Mouse (Mus musculus) v-Abl transformed pro-B cells (cell line): ENCODE results near the gene Hpca.

ENCODE experiments used
- in situ Hi-C, 2 experiments: fragments of 400-800 bp; cut with MboI; formaldehyde crosslinking; loops; one replicate each; pipeline ENCODE4 v1.15.1; 2025; ENCODE audit not compliant: unreplicated experiment in 2 of 2

The Hpca gene

DNA sequence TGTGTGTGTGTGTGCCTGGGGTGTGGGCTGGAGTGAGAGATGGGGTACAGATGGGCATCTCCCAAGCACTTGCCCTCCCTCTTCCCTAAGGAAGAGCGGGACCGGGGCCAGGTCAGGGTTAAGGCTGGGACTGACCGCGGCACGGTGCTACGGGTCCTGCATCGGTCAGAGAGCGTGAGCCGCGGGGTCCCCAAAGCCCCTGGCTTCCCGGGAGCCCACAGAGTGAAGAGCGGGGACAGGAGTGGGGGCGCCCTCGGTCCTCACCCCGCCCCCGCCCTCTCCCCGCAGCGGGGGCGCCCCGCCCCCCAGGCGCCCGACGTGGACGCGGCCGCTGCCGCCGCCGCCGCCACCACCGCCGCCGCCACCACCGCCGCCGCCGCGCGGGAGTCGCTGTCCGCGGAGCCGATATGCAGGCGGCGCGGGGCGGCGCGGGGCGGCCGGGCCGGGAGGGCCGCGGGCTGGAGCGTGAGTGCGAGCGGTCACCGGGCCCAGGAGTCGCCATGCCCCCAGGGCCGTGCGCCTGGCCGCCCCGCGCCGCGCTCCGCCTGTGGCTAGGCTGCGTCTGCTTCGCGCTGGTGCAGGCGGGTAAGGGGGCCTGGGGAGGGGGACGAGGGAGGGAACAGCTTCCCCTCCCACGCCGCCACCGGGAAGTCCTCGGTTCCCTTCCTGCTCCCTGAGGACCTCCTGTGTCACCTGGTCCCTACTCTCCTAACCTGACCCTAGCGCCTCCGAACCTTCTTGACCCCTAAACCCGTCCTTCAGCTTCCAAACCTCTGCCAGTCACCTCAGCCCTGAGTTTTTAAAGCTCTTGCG is 14.9 kb upstream of the Hpca start, which contains the start of gene Fndc5:
TSS of gene Fndc5 (plus strand) at position 421 of the 813 bp plus-strand sequence.
- in situ Hi-C loops: loop anchor here in 1 of 2 experiments (5.0 kb wide), 1 partner anchor 321 kb away; no protein-coding TSS in a partner anchor

DNA sequence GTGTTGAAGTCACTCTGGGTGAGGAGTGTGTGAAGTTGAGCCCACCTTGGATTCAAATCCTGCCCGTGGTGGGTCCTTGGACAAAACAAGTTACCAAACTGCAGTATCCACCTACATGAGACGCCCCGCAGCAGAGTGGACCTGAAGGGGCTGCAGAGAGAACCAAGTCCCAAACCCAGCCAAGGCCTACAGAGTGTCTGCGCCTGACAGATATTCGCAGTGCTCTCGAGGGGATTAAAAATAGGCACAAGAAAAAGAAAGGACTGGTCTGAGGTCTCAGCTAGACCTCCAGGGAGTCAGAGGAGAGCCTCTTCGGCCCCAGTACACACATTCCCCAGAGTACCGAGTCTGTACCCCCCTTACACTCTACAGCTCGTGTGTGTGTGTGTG is 14.3 kb upstream of the Hpca start:
- in situ Hi-C loops: loop anchor here in 1 of 2 experiments (5.0 kb wide), 1 partner anchor 321 kb away; no protein-coding TSS in a partner anchor

- in situ Hi-C loops: loop anchor here in 1 of 2 experiments (5.0 kb wide), 1 partner anchor 322 kb away; no protein-coding TSS in a partner anchor
Observed at GRCm38 (mm10) chr4:129135637-129136036, 13.8 kb upstream of the Hpca start.

DNA sequence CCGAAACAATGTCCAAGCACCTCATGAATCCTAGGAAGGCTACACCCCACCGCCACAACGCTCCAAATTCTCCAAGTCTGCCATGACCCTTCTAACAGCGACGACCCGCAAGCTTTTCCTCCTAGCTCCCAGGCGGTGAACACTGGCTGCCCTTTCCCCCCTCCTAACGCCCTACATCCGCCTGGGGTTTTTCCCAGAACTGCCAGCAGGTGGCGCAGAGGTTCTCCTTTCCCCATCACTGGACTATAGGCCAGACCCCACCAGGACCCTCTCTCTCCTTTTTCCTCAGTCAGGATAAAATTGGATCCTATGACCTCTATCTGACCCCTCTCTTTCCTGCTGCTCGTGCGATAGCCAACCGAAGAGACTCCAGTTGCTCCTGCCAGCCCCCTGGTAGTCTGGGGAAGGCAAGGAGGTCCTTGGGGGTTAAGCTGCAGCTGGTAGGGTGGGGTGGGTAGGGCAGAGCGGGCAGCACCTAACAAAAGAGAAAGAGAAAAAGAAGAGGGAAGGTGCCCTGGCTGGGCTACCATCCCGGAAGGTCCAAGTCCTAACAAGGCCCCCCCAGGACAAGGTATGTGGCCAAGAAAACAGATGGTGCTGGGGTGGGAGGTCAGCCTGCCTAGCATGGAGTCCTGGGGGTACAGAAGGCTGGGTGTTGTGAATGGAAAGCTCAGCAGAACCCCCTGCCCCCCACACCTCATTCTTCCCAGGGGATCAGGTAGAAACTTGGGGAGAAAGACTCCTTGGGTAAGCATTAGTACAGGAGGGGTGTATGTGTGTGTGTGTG is 13.2 kb upstream of the Hpca start:
- in situ Hi-C loops: loop anchor here (5.0 kb wide), 2 partner anchors 142 to 322 kb away; no protein-coding TSS in a partner anchor

GRCm38 (mm10) chr4:129130755-129131303 is 9.0 kb upstream of the Hpca start:
- in situ Hi-C loops: loop anchor here (5.0 kb wide), 2 partner anchors 146 to 326 kb away; no protein-coding TSS in a partner anchor

- in situ Hi-C loops: loop anchor here (5.0 kb wide), 2 partner anchors 147 to 327 kb away; no protein-coding TSS in a partner anchor
Observed at GRCm38 (mm10) chr4:129130149-129130548, 8.3 kb upstream of the Hpca start.

DNA sequence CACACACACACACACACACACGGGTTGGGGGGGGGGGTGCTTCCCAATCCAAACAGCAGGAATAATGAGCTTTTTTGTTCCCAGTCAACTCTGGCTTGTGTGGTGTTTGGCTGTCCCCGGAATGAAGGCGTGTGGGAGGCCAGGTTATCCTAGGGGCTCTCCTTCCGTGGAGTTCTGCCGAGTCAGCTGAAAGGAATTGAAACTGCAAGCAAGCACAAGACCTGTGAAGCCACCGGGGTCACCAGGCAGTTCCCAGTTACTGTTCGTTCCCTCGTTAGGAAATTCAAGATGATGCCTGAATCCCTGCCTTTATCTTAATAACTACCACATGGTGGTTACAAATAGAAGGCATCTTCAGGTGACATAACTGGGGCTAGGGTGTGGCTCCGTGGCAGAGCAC is 7.6 kb upstream of the Hpca start:
- in situ Hi-C loops: no loop called here

- in situ Hi-C loops: no loop called here
Observed at GRCm38 (mm10) chr4:129128582-129129338, 6.9 kb upstream of the Hpca start.

DNA sequence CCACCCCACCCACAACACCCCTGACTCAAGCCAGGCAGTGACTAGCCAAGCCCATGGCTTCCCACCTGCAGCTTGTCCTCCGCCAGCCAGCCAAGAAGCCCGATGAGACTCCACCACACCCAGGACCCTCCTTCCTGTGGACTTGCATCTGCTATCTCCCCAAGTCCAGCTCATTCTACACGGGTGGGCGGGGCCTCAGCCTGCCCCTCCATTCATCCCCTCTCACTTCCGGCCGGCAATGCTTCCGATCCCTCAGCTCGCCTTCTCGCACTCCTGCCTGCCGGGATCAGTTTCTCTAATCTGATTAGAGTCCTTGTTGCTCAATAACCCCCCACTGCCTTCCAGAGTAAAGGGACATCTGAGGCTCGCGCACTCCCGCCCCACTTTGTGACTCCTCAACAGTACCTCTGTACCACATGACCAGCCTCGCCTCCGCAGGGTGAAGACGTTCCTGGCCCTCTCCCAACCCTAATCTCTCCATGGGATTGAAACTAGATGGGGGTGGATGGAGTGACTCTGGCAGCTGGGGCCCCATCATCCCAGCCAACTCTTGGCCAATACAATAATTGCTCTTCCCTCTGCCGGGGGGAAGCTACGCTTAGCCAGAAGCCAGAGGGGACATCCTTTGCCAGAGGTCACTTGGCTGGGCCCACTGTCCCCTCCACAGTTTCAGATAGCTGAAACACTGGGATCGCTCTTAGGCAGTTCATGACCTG is 4.1 kb upstream of the Hpca start:
- in situ Hi-C loops: no loop called here

DNA sequence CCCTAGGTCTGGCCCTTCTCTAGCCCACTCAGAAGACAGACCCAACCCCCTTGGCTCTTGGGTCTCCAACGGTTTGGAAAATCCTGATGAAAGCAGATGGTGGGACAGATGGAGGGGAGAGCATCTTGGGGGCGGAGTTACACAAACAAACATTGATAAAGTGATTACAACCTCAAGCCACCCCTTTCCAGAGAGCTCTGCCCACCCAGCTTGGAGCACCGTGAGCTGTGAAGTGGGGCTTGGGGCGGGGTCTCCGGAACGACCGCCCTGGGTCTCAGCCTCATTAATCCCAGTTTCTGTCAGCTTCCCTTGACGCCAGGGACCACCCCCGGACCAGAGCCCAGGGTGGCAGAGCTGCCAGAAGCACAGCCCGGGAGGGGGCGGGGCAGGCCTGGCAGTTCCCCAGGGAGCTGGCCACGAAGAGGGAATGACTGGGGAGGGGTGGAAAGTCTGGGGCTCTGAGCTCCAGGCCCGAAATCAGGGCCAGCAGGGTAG is 2.9 kb upstream of the Hpca start:
- in situ Hi-C loops: no loop called here

DNA sequence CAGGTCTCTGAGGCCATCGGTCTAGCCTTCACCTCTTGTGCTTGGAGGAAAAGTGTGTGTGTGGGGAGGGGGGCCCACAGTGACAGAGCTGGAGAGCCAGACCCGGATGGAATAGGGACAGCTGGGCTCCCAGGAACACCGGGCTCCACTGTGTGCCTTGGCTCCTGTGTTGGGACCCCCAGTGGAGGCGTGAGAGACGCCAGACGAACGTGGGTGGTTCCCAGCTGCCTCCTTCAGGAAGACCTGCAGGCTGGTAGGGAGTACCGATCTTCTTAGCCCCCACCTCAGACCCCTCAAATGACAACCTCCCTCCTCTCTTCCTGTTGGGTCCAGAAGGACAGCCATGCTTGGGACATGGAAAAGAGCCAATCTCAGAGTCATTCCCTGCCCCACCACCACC is 883 bp upstream of the Hpca start:
- in situ Hi-C loops: no loop called here

GRCm38 (mm10) chr4:129122107-129122506 is 271 bp upstream of the Hpca start:
- in situ Hi-C loops: no loop called here

- in situ Hi-C loops: no loop called here
Observed at GRCm38 (mm10) chr4:129120520-129121445, 1.1 kb downstream of the Hpca start.

GRCm38 (mm10) chr4:129119708-129120107 is 2.1 kb downstream of the Hpca start:
- in situ Hi-C loops: no loop called here

GRCm38 (mm10) chr4:129117720-129118510 is 3.9 kb downstream of the Hpca start:
- in situ Hi-C loops: no loop called here

GRCm38 (mm10) chr4:129116703-129117102 is 5.1 kb downstream of the Hpca start:
- in situ Hi-C loops: no loop called here
